Mouse (Mus musculus): ENCODE data around the gene Slc10a7.

Gene Slc10a7

GRCm38 (mm10) chr8:78549971-78550751 is 41.0 kb downstream of the Slc10a7 start:
- DNase-seq: no peak

GRCm38 (mm10) chr8:78550752-78551134 is 41.6 kb downstream of the Slc10a7 start:
- no peak for DNase-seq

- no peak for DNase-seq
Observed at GRCm38 (mm10) chr8:78555817-78556216, 46.7 kb downstream of the Slc10a7 start.

GRCm38 (mm10) chr8:78556773-78557434 is 47.8 kb downstream of the Slc10a7 start:
- no peak for DNase-seq

- DNase-seq: no peak
Observed at GRCm38 (mm10) chr8:78561620-78562019, 52.5 kb downstream of the Slc10a7 start.

GRCm38 (mm10) chr8:78563466-78564058 is 54.4 kb downstream of the Slc10a7 start:
- no peak for DNase-seq

DNA sequence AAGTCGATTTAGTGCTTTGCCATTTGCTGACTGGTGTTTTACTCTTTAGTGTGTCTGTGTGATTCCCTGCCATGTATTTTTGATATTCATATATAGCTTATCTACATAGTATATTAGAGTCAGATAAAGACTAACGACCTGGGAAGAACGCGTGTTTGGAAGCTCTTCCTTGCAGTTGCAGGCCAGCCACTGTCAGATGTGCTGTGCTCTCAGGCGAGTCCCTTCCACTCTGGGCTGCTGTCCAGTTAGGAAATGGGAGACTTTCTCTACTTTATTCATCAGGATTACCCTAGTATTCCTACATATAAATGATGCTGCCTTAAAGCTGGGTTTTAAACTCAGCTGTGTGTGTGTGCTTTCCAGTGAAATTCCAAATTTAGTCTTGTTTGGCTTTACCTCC is 55.1 kb downstream of the Slc10a7 start:
- no peak for DNase-seq

DNA sequence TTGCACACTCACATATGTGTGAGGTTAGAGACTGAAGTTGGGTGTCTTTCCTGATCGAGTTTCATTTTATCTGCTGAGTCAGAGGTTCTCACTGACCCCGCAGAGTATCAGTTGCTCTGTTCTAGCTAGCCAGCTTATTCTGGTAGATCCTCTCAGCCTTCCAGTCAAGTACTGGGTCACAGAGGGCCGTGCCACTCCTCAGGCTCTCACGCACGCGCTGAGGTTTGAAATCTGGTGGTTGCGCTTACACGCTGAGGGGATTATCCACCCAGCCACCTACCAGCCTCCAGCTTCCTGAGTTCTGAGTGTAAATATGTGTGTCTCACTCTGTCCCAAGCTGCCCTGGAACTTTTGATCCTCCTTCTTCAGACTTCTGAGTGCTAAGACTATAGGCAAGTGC is 59.0 kb downstream of the Slc10a7 start:
- DNase-seq: no peak

DNA sequence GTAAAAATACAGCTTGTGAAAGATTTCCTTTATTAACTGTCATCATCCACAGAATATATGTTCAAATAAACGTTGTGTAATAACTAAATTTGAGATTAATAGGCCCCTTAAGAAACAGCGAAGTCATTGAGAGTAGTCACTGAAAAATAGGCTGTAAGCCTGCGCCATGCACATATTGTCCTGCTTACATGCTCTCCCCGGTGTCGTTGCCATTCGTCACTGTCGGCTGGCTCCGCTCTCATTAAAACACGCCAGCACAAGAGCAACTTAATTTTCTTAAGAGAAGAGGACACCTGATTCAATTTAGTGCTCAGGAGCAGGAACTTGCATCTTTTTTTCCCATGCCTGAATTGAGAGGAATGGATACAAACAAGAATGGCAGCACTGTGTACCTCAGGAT is 62.4 kb downstream of the Slc10a7 start:
- no peak for DNase-seq

DNA sequence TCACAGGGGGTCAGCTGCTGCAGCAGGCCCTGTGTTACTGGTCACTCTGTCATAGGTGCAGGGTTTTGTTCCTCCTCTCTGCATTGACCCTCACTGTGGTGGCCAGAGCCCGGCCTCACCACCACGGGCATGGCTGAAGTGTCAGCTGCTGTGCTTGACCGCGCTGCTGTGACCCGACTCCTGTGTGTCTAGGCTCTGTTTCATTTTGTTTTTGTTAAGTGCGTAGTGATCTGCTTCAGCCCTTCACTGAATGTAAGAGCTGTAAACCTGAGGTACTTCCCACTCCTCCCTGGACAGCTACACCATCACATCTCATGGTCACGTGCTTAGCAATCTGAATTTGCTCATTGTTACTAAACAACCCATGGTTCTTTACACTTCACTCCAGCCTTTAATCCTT is 65.1 kb downstream of the Slc10a7 start:
- no peak for DNase-seq

- DNase-seq: no peak
Observed at GRCm38 (mm10) chr8:78577569-78577968, 68.4 kb downstream of the Slc10a7 start.

- no peak for DNase-seq
Observed at GRCm38 (mm10) chr8:78578036-78578435, 68.9 kb downstream of the Slc10a7 start.

DNA sequence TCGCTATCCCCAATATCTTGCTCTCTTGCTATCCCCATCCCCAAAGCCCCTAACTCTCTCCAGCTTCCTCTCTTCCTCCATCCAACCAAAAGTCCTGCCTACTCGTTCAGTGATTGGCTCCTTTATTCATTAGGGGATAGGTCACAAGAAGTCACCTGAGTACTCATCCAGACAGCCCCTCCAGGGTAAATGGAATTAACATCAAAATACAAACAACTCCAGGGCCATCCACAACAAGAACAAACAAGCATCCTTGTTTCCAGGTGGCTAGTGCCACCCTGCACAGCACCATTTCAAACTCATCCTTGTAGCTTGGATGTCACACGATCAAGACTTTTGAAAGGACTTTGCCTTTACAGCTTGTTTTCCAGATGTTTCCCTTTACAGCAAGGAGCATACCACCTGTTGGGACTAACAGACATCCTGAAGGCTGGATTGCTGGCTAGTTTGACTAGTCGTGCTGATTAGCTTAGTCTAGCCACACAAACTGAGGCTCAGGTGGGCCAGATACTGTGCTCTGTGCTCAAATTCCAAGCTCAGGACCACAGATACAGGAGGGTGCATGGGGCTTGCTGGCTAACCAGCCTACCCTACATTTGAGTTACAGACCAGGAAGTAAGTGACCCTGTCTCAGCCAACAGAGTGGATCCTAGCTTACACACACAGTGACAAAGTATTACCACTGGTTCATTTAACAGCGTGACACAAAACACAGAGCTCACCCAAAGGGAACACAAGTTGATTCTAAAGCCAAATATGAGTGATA is 75.0 kb downstream of the Slc10a7 start:
- no peak for DNase-seq

- no peak for DNase-seq
Observed at GRCm38 (mm10) chr8:78584863-78585262, 75.7 kb downstream of the Slc10a7 start.

GRCm38 (mm10) chr8:78595481-78595908 is 86.3 kb downstream of the Slc10a7 start:
- DNase-seq: no peak

GRCm38 (mm10) chr8:78598237-78598636 is 89.1 kb downstream of the Slc10a7 start:
- DNase-seq: no peak

DNA sequence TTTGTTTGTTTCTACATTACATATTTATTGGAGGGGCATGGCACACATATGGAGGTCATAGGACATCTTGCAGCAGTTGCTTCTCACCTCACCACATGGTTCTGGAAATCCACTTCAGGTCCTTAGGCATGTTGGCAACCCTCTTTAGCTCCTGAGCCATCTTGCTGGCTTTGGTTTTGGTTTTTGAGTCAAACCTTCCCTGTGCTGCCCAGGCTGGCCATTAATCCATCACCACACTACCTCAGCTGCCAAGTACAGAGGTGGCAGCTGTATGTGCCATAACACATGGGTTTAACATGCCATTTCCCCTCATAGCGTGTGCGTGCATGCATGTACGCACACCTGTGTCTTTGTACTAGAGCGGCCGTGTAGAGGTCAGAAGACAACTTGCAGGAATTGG is 93.9 kb downstream of the Slc10a7 start:
- DNase-seq: no peak

DNA sequence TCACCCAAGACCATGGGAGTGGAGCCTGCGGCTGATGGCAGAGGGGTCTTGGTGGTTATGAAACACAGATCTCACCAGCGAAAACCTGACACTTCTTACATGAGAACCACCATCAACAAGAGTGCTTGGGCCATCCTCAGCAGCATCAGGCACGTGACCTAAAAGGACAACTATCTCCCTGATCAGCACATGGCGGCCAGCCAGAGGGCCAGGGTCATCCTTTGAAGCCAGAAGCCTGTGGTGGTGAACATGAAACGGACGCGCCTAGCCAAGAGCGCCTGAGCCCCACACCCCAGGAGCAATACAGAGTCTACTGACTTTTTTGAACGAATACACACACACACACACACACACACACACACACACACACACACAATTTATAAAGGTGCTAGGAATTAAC is 95.3 kb downstream of the Slc10a7 start:
- no peak for DNase-seq

DNA sequence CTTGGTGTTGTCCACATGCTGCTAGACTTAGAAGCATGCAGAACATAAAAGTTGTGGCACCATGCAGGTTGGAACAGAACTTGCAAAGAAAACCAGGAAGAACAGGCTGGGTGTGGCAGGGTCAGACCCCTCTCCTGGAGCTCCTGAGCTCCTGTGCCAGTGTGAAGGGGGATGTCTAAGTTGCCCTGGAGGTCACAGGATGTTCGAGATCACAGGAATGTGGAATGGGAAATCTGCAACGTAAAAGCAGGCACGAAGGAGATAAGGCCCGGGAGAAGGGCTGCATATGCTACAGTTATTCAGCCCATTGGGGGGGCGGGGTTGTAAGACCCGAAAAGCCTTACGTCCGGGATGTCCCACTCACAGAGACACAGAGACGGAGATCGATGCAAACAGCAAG is 100.2 kb downstream of the Slc10a7 start:
- no peak for DNase-seq

GRCm38 (mm10) chr8:78611019-78611418 is 101.9 kb downstream of the Slc10a7 start:
- no peak for DNase-seq

DNA sequence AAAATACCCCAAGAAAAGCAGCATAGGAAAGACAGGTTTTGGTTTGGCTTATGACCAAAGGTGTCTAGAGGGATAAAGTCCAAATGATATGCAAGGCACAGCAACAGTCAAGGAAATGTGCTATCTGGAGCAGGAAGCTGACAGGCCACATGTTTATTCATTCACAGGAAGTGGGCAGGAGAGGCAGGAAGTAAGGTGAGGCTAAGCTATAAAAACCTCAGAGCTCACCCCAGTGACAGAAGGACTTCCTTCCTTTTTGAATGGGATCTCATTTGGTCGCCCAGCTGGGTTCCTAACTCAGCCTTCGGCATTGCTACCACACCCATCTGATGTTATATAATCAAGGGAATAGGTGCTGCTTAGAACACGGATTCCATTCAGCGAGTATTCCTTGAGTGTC is 113.2 kb downstream of the Slc10a7 start:
- no peak for DNase-seq

DNA sequence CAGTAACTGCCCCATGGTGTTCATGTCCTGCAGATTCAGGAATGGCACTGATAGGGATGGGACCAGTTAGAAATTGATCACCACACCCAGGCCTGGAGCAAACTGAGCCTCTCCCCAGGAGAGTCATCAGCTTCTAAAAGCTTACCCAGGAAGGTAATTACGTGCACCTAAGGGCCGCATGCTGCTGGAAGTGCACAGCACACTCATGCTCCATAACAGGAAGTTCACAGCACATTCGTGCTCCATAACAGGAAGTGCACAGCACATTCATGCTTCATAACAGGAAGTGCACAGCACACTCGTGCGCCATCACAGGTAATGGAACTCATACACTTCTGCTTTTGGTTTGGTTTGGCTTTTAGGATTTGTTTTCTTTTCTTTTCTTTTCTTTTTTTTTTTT is 114.8 kb downstream of the Slc10a7 start:
- no peak for DNase-seq

GRCm38 (mm10) chr8:78624738-78625442 is 115.7 kb downstream of the Slc10a7 start:
- no peak for DNase-seq

Data from right cerebral cortex, postnatal 14 days (tissue).